Mouse (Mus musculus): ENCODE results near the gene Kri1. TPM values are rescaled to one million over a fixed set of nuclear protein-coding genes. Genes with fewer than 3 reads are reported as not detected.
"Not testable (repeated sequence)": the region's sequence is repeated elsewhere in the genome, so short reads cannot be mapped to it uniquely, and the experiment has no call there.

The Kri1 gene
- polyA plus RNA-seq, 1 experiment from 2014 or later = 16.7 TPM

- not testable (repeated sequence) for H3K4me1 ChIP-seq (replicated peaks; ENCODE audit: control insufficient read depth, insufficient read depth, low read length); H3K9me3 ChIP-seq (ENCODE audit: control insufficient read depth, low read length); ATAC-seq (ENCODE audit: low read depth); H3K9ac ChIP-seq (ENCODE audit: low read length); H3K4me2 ChIP-seq (ENCODE audit: low read depth, low read length); H3K27me3 ChIP-seq (ENCODE audit: control insufficient read depth, insufficient read depth, low read depth, low read length); H3K4me3 ChIP-seq (ENCODE audit: low read length); H3K36me3 ChIP-seq (ENCODE audit: control insufficient read depth, insufficient read depth, low read length); H3K27ac ChIP-seq (ENCODE audit: low read length)
- 75% methylated on average over 4 of the region's 4 CpGs for WGBS
Measured at GRCm38 (mm10) chr9:21256349-21256748, 31.4 kb downstream of the Kri1 start.

- no peak overlapping the region for H3K4me2 ChIP-seq (ENCODE audit: low read depth, low read length)
- no peak overlapping the region for H3K4me3 ChIP-seq (ENCODE audit: low read length)
- no peak overlapping the region for H3K9ac ChIP-seq (ENCODE audit: low read length)
- no peaks in the 10 kb centered on the region for H3K4me1 ChIP-seq (replicated peaks; ENCODE audit: control insufficient read depth, insufficient read depth, low read length)
- no peak overlapping the region for H3K27ac ChIP-seq (ENCODE audit: low read length)
- H3K36me3 ChIP-seq (ENCODE audit: control insufficient read depth, insufficient read depth, low read length) = no peaks in the 10 kb centered on the region
- peaks cover 22% of the 10 kb centered on the region for H3K27me3 ChIP-seq (ENCODE audit: control insufficient read depth, insufficient read depth, low read depth, low read length)
- H3K9me3 ChIP-seq (ENCODE audit: control insufficient read depth, low read length) = no peaks in the 10 kb centered on the region
- no peak for ATAC-seq (ENCODE audit: low read depth)
Measured at GRCm38 (mm10) chr9:21254690-21255089, 33.1 kb downstream of the Kri1 start.

- no peak overlapping the region for H3K9ac ChIP-seq (ENCODE audit: low read length)
- 50% methylated on average over 13 of the region's 13 CpGs for WGBS
- no peak for ATAC-seq (ENCODE audit: low read depth)
- H3K36me3 ChIP-seq (ENCODE audit: control insufficient read depth, insufficient read depth, low read length) = no peaks in the 10 kb centered on the region
- no peak overlapping the region for H3K27ac ChIP-seq (ENCODE audit: low read length)
- peaks cover 52% of the 10 kb centered on the region for H3K27me3 ChIP-seq (ENCODE audit: control insufficient read depth, insufficient read depth, low read depth, low read length)
- H3K4me1 ChIP-seq (replicated peaks; ENCODE audit: control insufficient read depth, insufficient read depth, low read length) = peaks cover 5% of the 10 kb centered on the region; the same call in 1 of the 2 replicates
- H3K9me3 ChIP-seq (ENCODE audit: control insufficient read depth, low read length) = no peaks in the 10 kb centered on the region
- no peak overlapping the region for H3K4me2 ChIP-seq (ENCODE audit: low read depth, low read length)
- no peak overlapping the region for H3K4me3 ChIP-seq (ENCODE audit: low read length)
Measured at GRCm38 (mm10) chr9:21251116-21251735, 36.5 kb downstream of the Kri1 start.

- WGBS = 38% methylated on average over 2 of the region's 2 CpGs
- Histone ChIP-seq H3K9me3 (ENCODE audit: control insufficient read depth, low read length) (no peaks in the 10 kb centered on the region), H3K9ac (ENCODE audit: low read length) (no peak overlapping the region), H3K4me3 (ENCODE audit: low read length) (no peak overlapping the region), H3K36me3 (ENCODE audit: control insufficient read depth, insufficient read depth, low read length) (no peaks in the 10 kb centered on the region), H3K27me3 (ENCODE audit: control insufficient read depth, insufficient read depth, low read depth, low read length) (peaks cover 56% of the 10 kb centered on the region), H3K4me1 (replicated peaks; ENCODE audit: control insufficient read depth, insufficient read depth, low read length) (peaks cover 5% of the 10 kb centered on the region; the same call in 1 of the 2 replicates), H3K4me2 (ENCODE audit: low read depth, low read length) (no peak overlapping the region), H3K27ac (ENCODE audit: low read length) (no peak overlapping the region)
- no peak for ATAC-seq (ENCODE audit: low read depth)
Measured at GRCm38 (mm10) chr9:21250509-21250908, 37.3 kb downstream of the Kri1 start.

GRCm38 (mm10) chr9:21249629-21250508 is 37.9 kb downstream of the Kri1 start:
- H3K9me3 ChIP-seq (ENCODE audit: control insufficient read depth, low read length) = no peaks in the 10 kb centered on the region
- peaks cover 63% of the 10 kb centered on the region for H3K27me3 ChIP-seq (ENCODE audit: control insufficient read depth, insufficient read depth, low read depth, low read length)
- WGBS = 20% methylated on average over 17 of the region's 17 CpGs
- peaks cover 9% of the 10 kb centered on the region; the same call in 1 of the 2 replicates for H3K4me1 ChIP-seq (replicated peaks; ENCODE audit: control insufficient read depth, insufficient read depth, low read length)
- H3K27ac ChIP-seq (ENCODE audit: low read length) = no peak overlapping the region
- ATAC-seq (ENCODE audit: low read depth) = peak; percentile 29; the same call in 1 of the 2 replicates
- H3K4me3 ChIP-seq (ENCODE audit: low read length) = no peak overlapping the region
- H3K4me2 ChIP-seq (ENCODE audit: low read depth, low read length) = no peak overlapping the region
- H3K36me3 ChIP-seq (ENCODE audit: control insufficient read depth, insufficient read depth, low read length) = no peaks in the 10 kb centered on the region
- H3K9ac ChIP-seq (ENCODE audit: low read length) = no peak overlapping the region

GRCm38 (mm10) chr9:21248326-21248725 is 39.4 kb downstream of the Kri1 start, which contains the start of gene S1pr5:
S1pr5 (minus strand) TSS chr9:21248443.
- Histone ChIP-seq H3K36me3 (ENCODE audit: control insufficient read depth, insufficient read depth, low read length) (no peaks in the 10 kb centered on the region), H3K27me3 (ENCODE audit: control insufficient read depth, insufficient read depth, low read depth, low read length) (peaks cover 78% of the 10 kb centered on the region), H3K9ac (ENCODE audit: low read length) (0 out of 2 replicates have a peak within 1 kb of the TSS, but pooled peaks have one; percentile 39), H3K27ac (ENCODE audit: low read length) (no peak within 1 kb of the TSS), H3K4me1 (replicated peaks; ENCODE audit: control insufficient read depth, insufficient read depth, low read length) (peaks cover 17% of the 10 kb centered on the region), H3K4me2 (ENCODE audit: low read depth, low read length) (peak within 1 kb of the TSS; percentile 51), H3K9me3 (ENCODE audit: control insufficient read depth, low read length) (no peaks in the 10 kb centered on the region), H3K4me3 (ENCODE audit: low read length) (peak within 1 kb of the TSS; percentile 40)
- peak; percentile 54; the same call in 1 of the 2 replicates for ATAC-seq (ENCODE audit: low read depth)
- WGBS = 2% methylated on average over 30 of the region's 30 CpGs

GRCm38 (mm10) chr9:21246342-21246741 is 41.4 kb downstream of the Kri1 start:
- 91% methylated on average over 1 of the region's 1 CpGs for WGBS
- H3K9me3 ChIP-seq (ENCODE audit: control insufficient read depth, low read length) = peaks cover 4% of the 10 kb centered on the region; the same call in 1 of the 2 replicates
- peaks cover 87% of the 10 kb centered on the region for H3K27me3 ChIP-seq (ENCODE audit: control insufficient read depth, insufficient read depth, low read depth, low read length)

GRCm38 (mm10) chr9:21245113-21245487 is 42.7 kb downstream of the Kri1 start:
- peak overlapping the region; percentile 47 for H3K4me3 ChIP-seq (ENCODE audit: low read length)
- H3K9ac ChIP-seq (ENCODE audit: low read length) = peak overlapping the region; percentile 50

More at GRCm38 (mm10) chr9:21246342-21246741, 41.4 kb downstream of the Kri1 start:
- H3K36me3 ChIP-seq (ENCODE audit: control insufficient read depth, insufficient read depth, low read length) = no peaks in the 10 kb centered on the region
- H3K4me2 ChIP-seq (ENCODE audit: low read depth, low read length) = no peak overlapping the region
- ATAC-seq (ENCODE audit: low read depth) = no peak
- no peak overlapping the region for H3K27ac ChIP-seq (ENCODE audit: low read length)
- H3K4me1 ChIP-seq (replicated peaks; ENCODE audit: control insufficient read depth, insufficient read depth, low read length) = peaks cover 17% of the 10 kb centered on the region
- H3K9ac ChIP-seq (ENCODE audit: low read length) = no peak overlapping the region
- H3K4me3 ChIP-seq (ENCODE audit: low read length) = no peak overlapping the region

GRCm38 (mm10) chr9:21244428-21245112 is 43.2 kb downstream of the Kri1 start:
- under 1% methylated on average over 72 of the region's 72 CpGs for WGBS
- Histone ChIP-seq H3K27ac (ENCODE audit: low read length) (no peak overlapping the region), H3K4me1 (replicated peaks; ENCODE audit: control insufficient read depth, insufficient read depth, low read length) (peaks cover 19% of the 10 kb centered on the region), H3K4me3 (ENCODE audit: low read length) (peak overlapping the region; percentile 47), H3K4me2 (ENCODE audit: low read depth, low read length) (peak overlapping the region; percentile 74), H3K27me3 (ENCODE audit: control insufficient read depth, insufficient read depth, low read depth, low read length) (peaks cover 70% of the 10 kb centered on the region), H3K9ac (ENCODE audit: low read length) (peak overlapping the region; percentile 50), H3K36me3 (ENCODE audit: control insufficient read depth, insufficient read depth, low read length) (no peaks in the 10 kb centered on the region), H3K9me3 (ENCODE audit: control insufficient read depth, low read length) (peaks cover 4% of the 10 kb centered on the region; the same call in 1 of the 2 replicates)
- peak; percentile 47 for ATAC-seq (ENCODE audit: low read depth)

More at GRCm38 (mm10) chr9:21245113-21245487, 42.7 kb downstream of the Kri1 start:
- no peak for ATAC-seq (ENCODE audit: low read depth)
- Histone ChIP-seq H3K27ac (ENCODE audit: low read length) (no peak overlapping the region), H3K4me1 (replicated peaks; ENCODE audit: control insufficient read depth, insufficient read depth, low read length) (peaks cover 17% of the 10 kb centered on the region), H3K36me3 (ENCODE audit: control insufficient read depth, insufficient read depth, low read length) (no peaks in the 10 kb centered on the region), H3K4me2 (ENCODE audit: low read depth, low read length) (peak overlapping the region; percentile 74), H3K27me3 (ENCODE audit: control insufficient read depth, insufficient read depth, low read depth, low read length) (peaks cover 75% of the 10 kb centered on the region), H3K9me3 (ENCODE audit: control insufficient read depth, low read length) (peaks cover 4% of the 10 kb centered on the region; the same call in 1 of the 2 replicates)
- 1% methylated on average over 16 of the region's 16 CpGs for WGBS

All from lung, embryonic 16.5 days (tissue).